Mouse (Mus musculus): ENCODE measurements around the gene Coq9.
"Not testable (repeated sequence)": the region's sequence is repeated elsewhere in the genome, so short reads cannot be mapped to it uniquely, and the experiment has no call there.

Coq9 gene

GRCm38 (mm10) chr8:94822637-94823560 is 15.2 kb upstream of the Coq9 start:
- no peak for DNase-seq

GRCm38 (mm10) chr8:94825170-94825569 is 13.0 kb upstream of the Coq9 start:
- no peak for DNase-seq

- no peak for DNase-seq
Observed at GRCm38 (mm10) chr8:94826210-94826609, 11.9 kb upstream of the Coq9 start.

DNA sequence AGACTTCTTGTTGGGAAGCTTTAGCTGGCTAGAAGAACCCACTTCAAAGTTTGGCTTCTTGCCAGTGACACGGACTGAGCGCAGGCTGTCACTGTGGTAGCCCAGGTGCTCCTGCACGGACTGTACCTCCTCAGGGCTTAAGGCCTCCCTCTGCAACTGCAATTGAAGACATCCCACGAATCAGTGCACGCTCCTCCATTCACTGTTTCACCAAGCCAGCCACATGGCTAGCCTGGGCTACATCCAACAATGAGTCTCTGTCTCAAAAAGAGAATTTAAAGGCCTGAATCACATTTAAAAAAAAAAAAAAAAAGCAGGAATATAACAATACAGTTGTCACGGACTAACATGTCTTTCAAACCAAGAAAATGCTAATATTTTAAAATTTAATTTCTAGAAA is 9.8 kb upstream of the Coq9 start:
- no peak for DNase-seq

GRCm38 (mm10) chr8:94833901-94834405 is 4.2 kb upstream of the Coq9 start:
- DNase-seq = not testable (repeated sequence)

- not testable (repeated sequence) for DNase-seq
Observed at GRCm38 (mm10) chr8:94835751-94836150, 2.4 kb upstream of the Coq9 start.

- DNase-seq = peak; percentile 89
Observed at GRCm38 (mm10) chr8:94836456-94837240, 1.5 kb upstream of the Coq9 start.

GRCm38 (mm10) chr8:94838600-94838999 is 479 bp downstream of the Coq9 start:
- peak; percentile 97 for DNase-seq

GRCm38 (mm10) chr8:94841183-94841582 is 3.1 kb downstream of the Coq9 start:
- peak; percentile 52 for DNase-seq

DNA sequence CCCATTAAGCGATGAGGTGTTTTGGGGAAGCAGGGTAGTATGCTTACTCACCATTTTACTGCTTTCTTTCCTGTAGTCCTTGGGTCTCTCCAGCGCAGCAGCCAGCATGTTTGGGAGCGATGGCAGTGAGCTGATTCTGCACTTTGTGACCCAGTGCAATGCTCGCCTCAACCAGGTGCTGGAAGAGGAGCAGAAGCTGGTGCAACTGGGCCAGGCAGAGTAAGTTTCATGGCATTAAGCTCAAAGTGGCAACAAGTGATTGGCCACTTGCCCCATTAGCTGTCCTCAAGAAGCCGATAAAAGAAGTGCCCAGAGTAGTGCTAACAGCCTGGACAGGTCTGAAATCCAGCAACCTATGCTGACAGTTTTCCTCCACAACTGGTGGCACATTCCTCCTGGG is 11.9 kb downstream of the Coq9 start:
- peak; percentile 81 for DNase-seq

DNA sequence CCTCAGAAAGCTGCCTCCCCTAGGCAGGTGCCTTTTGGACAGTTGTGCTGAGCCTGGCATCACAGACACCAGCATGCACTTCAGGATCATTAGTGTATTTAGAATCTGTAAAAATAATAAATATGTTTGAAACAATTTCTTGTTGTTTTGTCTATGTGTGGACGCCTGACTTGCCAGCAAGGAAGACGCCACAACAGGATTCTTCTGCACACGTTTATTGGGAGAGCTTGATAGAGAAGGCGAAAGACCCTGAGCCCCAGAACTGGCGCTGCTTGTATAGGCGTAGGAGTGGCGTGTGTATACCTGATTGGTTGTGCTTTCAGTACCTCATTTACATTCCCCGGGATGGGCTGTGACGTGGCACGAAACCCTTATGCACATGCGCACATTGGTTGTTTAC is 16.6 kb downstream of the Coq9 start:
- peak; percentile 91 for DNase-seq

DNA sequence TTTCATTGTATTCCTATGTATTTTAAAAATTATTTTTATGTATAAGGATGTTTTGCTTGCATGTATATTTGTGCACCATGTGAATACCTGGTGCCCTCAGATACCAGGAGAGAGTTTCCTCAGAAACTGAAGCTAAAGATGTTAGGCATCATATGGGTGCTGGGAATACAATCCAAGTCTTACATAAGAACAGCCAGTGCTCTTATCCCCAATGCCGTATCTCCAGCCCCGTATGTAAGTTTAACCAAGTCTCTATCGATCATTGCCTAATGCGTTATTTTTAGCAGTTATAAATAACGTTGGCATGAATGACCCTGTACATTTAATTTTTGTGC is 18.9 kb downstream of the Coq9 start:
- no peak for DNase-seq

GRCm38 (mm10) chr8:94857346-94858173 is 19.4 kb downstream of the Coq9 start, which contains the start of gene Polr2c:
Gene Polr2c (plus strand): TSS chr8:94857450.
- peak; percentile 98 for DNase-seq

DNA sequence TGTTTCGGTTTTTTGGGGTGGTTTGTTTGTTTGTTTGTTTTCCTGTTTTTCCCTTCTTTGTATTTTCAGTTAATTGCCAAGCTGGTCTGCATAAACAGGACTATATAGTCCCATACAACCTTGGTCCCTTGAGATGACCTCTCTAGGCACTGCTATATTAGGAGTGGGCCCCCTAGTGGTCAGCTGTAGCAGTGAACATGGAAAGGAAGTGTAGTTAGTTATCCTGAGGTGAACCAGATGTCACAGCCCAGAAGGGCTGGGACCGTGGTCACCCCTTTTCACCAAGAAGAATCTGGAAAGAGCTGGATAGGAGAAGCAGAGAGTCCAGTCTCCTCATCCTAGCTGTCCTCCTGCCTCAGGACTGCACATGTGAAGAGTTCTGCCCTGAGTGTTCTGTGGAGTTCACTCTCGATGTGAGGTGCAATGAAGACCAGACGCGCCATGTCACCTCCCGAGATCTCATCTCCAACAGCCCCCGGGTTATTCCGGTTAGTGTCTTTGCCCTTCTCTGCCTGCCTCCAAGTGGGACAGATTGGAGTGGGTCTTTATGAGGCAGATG is 23.3 kb downstream of the Coq9 start:
- DNase-seq = peak; percentile 92

- DNase-seq = peak; percentile 92
Observed at GRCm38 (mm10) chr8:94862487-94863220, 24.5 kb downstream of the Coq9 start.

- peak; percentile 93 for DNase-seq
Observed at GRCm38 (mm10) chr8:94863897-94864673, 26.0 kb downstream of the Coq9 start.

- peak; percentile 89 for DNase-seq
Observed at GRCm38 (mm10) chr8:94865292-94865691, 27.2 kb downstream of the Coq9 start.

GRCm38 (mm10) chr8:94866921-94867320 is 28.8 kb downstream of the Coq9 start:
- peak; percentile 90 for DNase-seq

DNA sequence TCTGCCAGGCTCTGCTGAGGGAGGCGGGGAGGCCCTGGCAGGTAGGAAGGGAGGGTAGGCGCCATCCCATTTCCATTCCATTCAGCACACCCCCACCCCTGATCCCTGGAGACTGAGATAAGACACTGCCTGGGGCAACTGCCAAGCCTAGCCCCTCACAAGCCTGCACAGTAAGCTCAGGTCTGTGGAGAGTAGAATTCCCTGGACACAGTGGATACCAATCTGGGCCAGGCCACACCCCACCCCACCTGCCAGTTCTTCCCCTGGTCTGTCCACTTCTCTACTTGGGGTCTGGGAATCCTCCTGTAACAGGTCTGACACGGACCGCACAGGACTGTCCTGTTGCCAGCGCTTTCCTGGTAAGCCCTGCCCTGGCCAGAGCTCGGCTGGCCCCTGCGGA is 31.0 kb downstream of the Coq9 start:
- DNase-seq = peak; percentile 95

- peak; percentile 91 for DNase-seq
Observed at GRCm38 (mm10) chr8:94870003-94870402, 31.9 kb downstream of the Coq9 start.
